Mouse (Mus musculus): ENCODE data around the gene Olfr1289. TPM values are rescaled to one million over a fixed set of nuclear protein-coding genes. Genes with fewer than 3 reads are reported as not detected.

Olfr1289 gene
- polyA plus RNA-seq (2015; fragmentation: Illumina TruSeq; extraction: RNeasy Lipid Tissue Mini Kit (QIAGEN cat#74804); ENCODE audit: low read depth, low replicate concordance), result not detected

DNA sequence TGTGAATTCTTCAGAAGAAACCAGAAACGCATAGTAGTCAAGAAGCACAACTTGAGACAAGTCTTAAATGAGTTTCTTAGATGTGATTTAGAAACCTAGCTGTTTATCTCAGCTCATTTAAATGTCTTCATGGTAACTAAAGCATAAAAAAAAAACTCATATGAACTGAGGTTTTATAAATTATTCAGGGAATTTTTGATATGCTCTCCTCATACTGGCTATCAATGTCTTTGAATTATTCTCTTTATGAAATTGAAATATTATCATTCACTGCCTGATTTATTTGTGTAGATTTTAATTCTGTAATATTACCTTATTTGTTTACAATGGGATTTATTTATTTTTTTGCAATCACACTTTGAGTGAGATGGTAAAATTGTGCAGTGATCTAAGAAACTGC, at the start of gene Olfr1289:
Olfr1289 (plus strand) TSS at position 301 of the 400 bp plus-strand sequence.

GRCm38 (mm10) chr2:111448842-111449241, 31.8 kb upstream of the Olfr1289 start, which contains the start of gene Olfr1287:
Gene Olfr1287, plus strand, starts transcription at chr2:111449142.

GRCm38 (mm10) chr2:111473801-111474200, 6.8 kb upstream of the Olfr1289 start, which contains the start of gene Olfr1288:
Gene Olfr1288, plus strand, starts transcription at chr2:111474101.

DNA sequence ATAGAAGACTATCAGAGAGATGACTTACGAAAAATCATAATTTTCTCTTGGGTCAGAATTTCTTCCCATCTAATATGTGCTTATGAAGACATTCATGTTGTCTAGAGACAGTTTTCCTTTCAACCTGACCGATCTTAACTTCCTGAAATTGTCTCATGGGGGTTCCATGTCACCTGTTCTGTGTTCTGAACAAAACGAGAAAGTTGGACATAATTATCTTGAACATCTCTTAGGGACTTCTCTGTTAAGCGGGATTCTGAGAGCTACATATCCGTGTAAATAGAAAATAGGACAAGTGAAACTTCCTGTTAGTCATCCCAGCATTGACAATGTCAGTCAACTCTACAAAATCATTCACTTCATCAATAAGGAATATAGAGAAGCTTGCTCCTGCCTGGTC, 13.1 kb downstream of the Olfr1289 start, which contains the start of gene Olfr1290:
Olfr1290 (minus strand) TSS at position 101 of the 400 bp plus-strand sequence.

GRCm38 (mm10) chr2:111496880-111497279, 16.3 kb downstream of the Olfr1289 start, which contains the start of gene Olfr1291-ps1:
Gene Olfr1291-ps1, plus strand, starts transcription at chr2:111497180.

DNA sequence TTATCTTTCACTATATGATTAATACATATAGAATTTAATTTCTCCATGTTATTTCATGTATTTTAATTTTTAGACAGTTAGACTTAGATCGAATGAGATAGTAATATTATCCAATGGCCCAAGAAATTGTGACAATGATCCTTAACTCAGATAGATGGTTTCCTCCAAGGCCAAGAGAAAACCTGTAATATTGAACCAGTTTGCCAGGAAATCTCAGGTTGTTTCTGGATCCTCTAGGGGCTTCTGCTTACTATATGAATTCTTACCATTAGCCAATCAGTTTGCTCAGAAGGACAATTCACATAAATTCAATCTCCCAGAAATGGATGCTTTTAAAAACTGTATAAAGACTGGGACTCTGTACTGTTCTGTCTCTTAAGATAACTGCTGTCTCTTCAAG, 44.3 kb downstream of the Olfr1289 start, which contains the start of gene Olfr1293-ps:
Olfr1293-ps (plus strand) TSS at position 301 of the 400 bp plus-strand sequence.

Other genes starting within 250 kb of the Olfr1289 start
- not detected for gene Olfr1275, start 245.5 kb upstream of the Olfr1289 start, polyA plus RNA-seq (2015; fragmentation: Illumina TruSeq; extraction: RNeasy Lipid Tissue Mini Kit (QIAGEN cat#74804); ENCODE audit: low read depth, low replicate concordance)
- not detected for gene Olfr1276, start 226.3 kb upstream of the Olfr1289 start, polyA plus RNA-seq (2015; fragmentation: Illumina TruSeq; extraction: RNeasy Lipid Tissue Mini Kit (QIAGEN cat#74804); ENCODE audit: low read depth, low replicate concordance)
- gene Olfr1277, start 206.7 kb upstream of the Olfr1289 start, polyA plus RNA-seq (2015; fragmentation: Illumina TruSeq; extraction: RNeasy Lipid Tissue Mini Kit (QIAGEN cat#74804); ENCODE audit: low read depth, low replicate concordance), result not detected
- gene Olfr1278, start 190.7 kb upstream of the Olfr1289 start, polyA plus RNA-seq (2015; fragmentation: Illumina TruSeq; extraction: RNeasy Lipid Tissue Mini Kit (QIAGEN cat#74804); ENCODE audit: low read depth, low replicate concordance), result not detected
- gene Olfr1279, start 180.2 kb upstream of the Olfr1289 start, polyA plus RNA-seq (2015; fragmentation: Illumina TruSeq; extraction: RNeasy Lipid Tissue Mini Kit (QIAGEN cat#74804); ENCODE audit: low read depth, low replicate concordance), result not detected
- not detected for gene Olfr1280, start 166.8 kb upstream of the Olfr1289 start, polyA plus RNA-seq (2015; fragmentation: Illumina TruSeq; extraction: RNeasy Lipid Tissue Mini Kit (QIAGEN cat#74804); ENCODE audit: low read depth, low replicate concordance)
- not detected for gene Olfr1281, start 154.3 kb upstream of the Olfr1289 start, polyA plus RNA-seq (2015; fragmentation: Illumina TruSeq; extraction: RNeasy Lipid Tissue Mini Kit (QIAGEN cat#74804); ENCODE audit: low read depth, low replicate concordance)
- gene Olfr1282, start 144.7 kb upstream of the Olfr1289 start, polyA plus RNA-seq (2015; fragmentation: Illumina TruSeq; extraction: RNeasy Lipid Tissue Mini Kit (QIAGEN cat#74804); ENCODE audit: low read depth, low replicate concordance), result not detected
- not detected for gene Olfr1283, start 114.0 kb upstream of the Olfr1289 start, polyA plus RNA-seq (2015; fragmentation: Illumina TruSeq; extraction: RNeasy Lipid Tissue Mini Kit (QIAGEN cat#74804); ENCODE audit: low read depth, low replicate concordance)
- gene Olfr1284, start 105.3 kb upstream of the Olfr1289 start, polyA plus RNA-seq (2015; fragmentation: Illumina TruSeq; extraction: RNeasy Lipid Tissue Mini Kit (QIAGEN cat#74804); ENCODE audit: low read depth, low replicate concordance), result not detected
- gene Olfr1286, start 57.7 kb upstream of the Olfr1289 start, polyA plus RNA-seq (2015; fragmentation: Illumina TruSeq; extraction: RNeasy Lipid Tissue Mini Kit (QIAGEN cat#74804); ENCODE audit: low read depth, low replicate concordance), result not detected
- gene Olfr1287, start 31.7 kb upstream of the Olfr1289 start, polyA plus RNA-seq (2015; fragmentation: Illumina TruSeq; extraction: RNeasy Lipid Tissue Mini Kit (QIAGEN cat#74804); ENCODE audit: low read depth, low replicate concordance), result not detected
- not detected for gene Olfr1288, start 6.7 kb upstream of the Olfr1289 start, polyA plus RNA-seq (2015; fragmentation: Illumina TruSeq; extraction: RNeasy Lipid Tissue Mini Kit (QIAGEN cat#74804); ENCODE audit: low read depth, low replicate concordance)
- not detected for gene Olfr1290, start 13.0 kb downstream of the Olfr1289 start, polyA plus RNA-seq (2015; fragmentation: Illumina TruSeq; extraction: RNeasy Lipid Tissue Mini Kit (QIAGEN cat#74804); ENCODE audit: low read depth, low replicate concordance)
- gene Olfr1291-ps1, start 16.4 kb downstream of the Olfr1289 start, polyA plus RNA-seq (2015; fragmentation: Illumina TruSeq; extraction: RNeasy Lipid Tissue Mini Kit (QIAGEN cat#74804); ENCODE audit: low read depth, low replicate concordance), result not detected
- not detected for gene Olfr1293-ps, start 44.4 kb downstream of the Olfr1289 start, polyA plus RNA-seq (2015; fragmentation: Illumina TruSeq; extraction: RNeasy Lipid Tissue Mini Kit (QIAGEN cat#74804); ENCODE audit: low read depth, low replicate concordance)
- gene Olfr1294, start 59.5 kb downstream of the Olfr1289 start, polyA plus RNA-seq (2015; fragmentation: Illumina TruSeq; extraction: RNeasy Lipid Tissue Mini Kit (QIAGEN cat#74804); ENCODE audit: low read depth, low replicate concordance), result not detected
- gene Olfr1295, start 88.9 kb downstream of the Olfr1289 start, polyA plus RNA-seq (2015; fragmentation: Illumina TruSeq; extraction: RNeasy Lipid Tissue Mini Kit (QIAGEN cat#74804); ENCODE audit: low read depth, low replicate concordance), result not detected
- not detected for gene Olfr1297, start 145.7 kb downstream of the Olfr1289 start, polyA plus RNA-seq (2015; fragmentation: Illumina TruSeq; extraction: RNeasy Lipid Tissue Mini Kit (QIAGEN cat#74804); ENCODE audit: low read depth, low replicate concordance)
- not detected for gene Olfr1298, start 168.4 kb downstream of the Olfr1289 start, polyA plus RNA-seq (2015; fragmentation: Illumina TruSeq; extraction: RNeasy Lipid Tissue Mini Kit (QIAGEN cat#74804); ENCODE audit: low read depth, low replicate concordance)
- gene Olfr1299, start 180.6 kb downstream of the Olfr1289 start, polyA plus RNA-seq (2015; fragmentation: Illumina TruSeq; extraction: RNeasy Lipid Tissue Mini Kit (QIAGEN cat#74804); ENCODE audit: low read depth, low replicate concordance), result not detected

All from brain, adult 10 weeks (tissue).